Mouse (Mus musculus) lung, postnatal 0 days (tissue): ENCODE measurements at regions not wholly inside any gene's neighbourhood (a gene's known extent, or its start where the extent isn't known, plus 50 kb on each side); places are given as distances from the start of the nearest gene placed in this dataset.

Experiments
- CTCF ChIP-seq: IDR thresholded peaks from 2 replicates; pipeline ENCODE4 v1.5.1; 2016; ENCODE audit warnings: antibody characterized with exemption, mild to moderate bottlenecking
- EP300 ChIP-seq: IDR thresholded peaks from 2 replicates; pipeline ENCODE4 v1.6.1; 2016; ENCODE audit warnings: antibody characterized with exemption, mild to moderate bottlenecking, control low read depth

- no peak for TF ChIP-seq CTCF
- TF ChIP-seq EP300: no peak
Measured at GRCm38 (mm10) chr12:16331456-16331855, 279.3 kb downstream of the Lpin1 start.
